Mouse (Mus musculus) sigmoid colon, adult 10 weeks (tissue): ENCODE results near the gene 2300003K06Rik. TPM values are rescaled to one million over a fixed set of nuclear protein-coding genes. Genes with fewer than 3 reads are reported as not detected.

Experiments used
- polyA plus RNA-seq: library from polyadenylated mRNA; stranded (reverse); fragments of 350-450 nt; fragmentation: Illumina TruSeq; extraction: RNeasy Lipid Tissue Mini Kit (QIAGEN cat#74804); gene quantifications from one replicate; pipeline ENCODE4 v1.2.3, GENCODE M21; 2014; ENCODE audit warnings: low read depth, low replicate concordance

Gene 2300003K06Rik
- not detected for polyA plus RNA-seq

GRCm38 (mm10) chr11:99837966-99838365, at the start of gene 2300003K06Rik:
Gene 2300003K06Rik, minus strand, starts transcription at chr11:99838066.

GRCm38 (mm10) chr11:99878887-99879286, 41.0 kb upstream of the 2300003K06Rik start, which contains the start of gene Gm11567:
Gene Gm11567, plus strand, starts transcription at chr11:99879187.

GRCm38 (mm10) chr11:99873089-99873488, 35.2 kb upstream of the 2300003K06Rik start, which contains the start of gene Krtap9-1:
Gene Krtap9-1, plus strand, starts transcription at chr11:99873389.

GRCm38 (mm10) chr11:99864176-99864575, 26.3 kb upstream of the 2300003K06Rik start, which contains the start of gene Gm11559:
Gene Gm11559, plus strand, starts transcription at chr11:99864476.

GRCm38 (mm10) chr11:99857617-99858016, 19.8 kb upstream of the 2300003K06Rik start, which contains the start of gene Gm11568:
Gene Gm11568, plus strand, starts transcription at chr11:99857917.

GRCm38 (mm10) chr11:99851508-99851907, 13.6 kb upstream of the 2300003K06Rik start, which contains the start of gene Krtap4-16:
Gene Krtap4-16, minus strand, starts transcription at chr11:99851608.

GRCm38 (mm10) chr11:99815566-99815965, 22.3 kb downstream of the 2300003K06Rik start, which contains the start of gene Gm11564:
Gene Gm11564, minus strand, starts transcription at chr11:99815666.

GRCm38 (mm10) chr11:99809792-99810191, 28.1 kb downstream of the 2300003K06Rik start, which contains the start of gene Krtap4-13:
Gene Krtap4-13, minus strand, starts transcription at chr11:99809892.

GRCm38 (mm10) chr11:99804346-99804745, 33.5 kb downstream of the 2300003K06Rik start, which contains the start of gene Gm11554:
Gene Gm11554, minus strand, starts transcription at chr11:99804446.

GRCm38 (mm10) chr11:99798832-99799231, 39.0 kb downstream of the 2300003K06Rik start, which contains the start of gene Gm11569:
Gene Gm11569, minus strand, starts transcription at chr11:99798932.

GRCm38 (mm10) chr11:99793367-99793766, 44.5 kb downstream of the 2300003K06Rik start, which contains the start of gene Gm11596:
Gene Gm11596, minus strand, starts transcription at chr11:99793467.

Other genes starting within 250 kb of the 2300003K06Rik start
- not detected for gene Krtap1-3, start 246.7 kb downstream of the 2300003K06Rik start, polyA plus RNA-seq
- not detected for gene Krtap9-3, start 240.0 kb downstream of the 2300003K06Rik start, polyA plus RNA-seq
- gene Gm11938, start 234.8 kb downstream of the 2300003K06Rik start, polyA plus RNA-seq, result not detected
- not detected for gene Gm11937, start 227.9 kb downstream of the 2300003K06Rik start, polyA plus RNA-seq
- not detected for gene Krtap2-4, start 223.2 kb downstream of the 2300003K06Rik start, polyA plus RNA-seq
- not detected for gene Gm11562, start 217.6 kb downstream of the 2300003K06Rik start, polyA plus RNA-seq
- not detected for gene Krtap4-1, start 209.8 kb downstream of the 2300003K06Rik start, polyA plus RNA-seq
- not detected for gene Krtap4-2, start 203.0 kb downstream of the 2300003K06Rik start, polyA plus RNA-seq
- gene Krtap4-7, start 194.0 kb downstream of the 2300003K06Rik start, polyA plus RNA-seq, result not detected
- gene Gm11555, start 187.8 kb downstream of the 2300003K06Rik start, polyA plus RNA-seq, result not detected
- gene Gm11563, start 179.1 kb downstream of the 2300003K06Rik start, polyA plus RNA-seq, result not detected
- not detected for gene Krtap4-6, start 172.1 kb downstream of the 2300003K06Rik start, polyA plus RNA-seq
- gene Gm14190, start 147.3 kb downstream of the 2300003K06Rik start, polyA plus RNA-seq, result not detected
- gene Gm14180, start 103.8 kb downstream of the 2300003K06Rik start, polyA plus RNA-seq, result not detected
- gene Gm11595, start 65.2 kb downstream of the 2300003K06Rik start, polyA plus RNA-seq, result not detected
- gene Krtap4-8, start 57.4 kb downstream of the 2300003K06Rik start, polyA plus RNA-seq, result not detected
- gene Krtap4-9, start 52.9 kb downstream of the 2300003K06Rik start, polyA plus RNA-seq, result not detected
- not detected for gene Gm11596, start 44.6 kb downstream of the 2300003K06Rik start, polyA plus RNA-seq
- not detected for gene Gm11569, start 39.1 kb downstream of the 2300003K06Rik start, polyA plus RNA-seq
- gene Gm11554, start 33.6 kb downstream of the 2300003K06Rik start, polyA plus RNA-seq, result not detected
- gene Krtap4-13, start 28.2 kb downstream of the 2300003K06Rik start, polyA plus RNA-seq, result not detected
- not detected for gene Gm11564, start 22.4 kb downstream of the 2300003K06Rik start, polyA plus RNA-seq
- not detected for gene Krtap4-16, start 13.5 kb upstream of the 2300003K06Rik start, polyA plus RNA-seq
- not detected for gene Gm11568, start 19.9 kb upstream of the 2300003K06Rik start, polyA plus RNA-seq
- gene Gm11559, start 26.4 kb upstream of the 2300003K06Rik start, polyA plus RNA-seq, result not detected
- not detected for gene Krtap9-1, start 35.3 kb upstream of the 2300003K06Rik start, polyA plus RNA-seq
- gene Gm11567, start 41.1 kb upstream of the 2300003K06Rik start, polyA plus RNA-seq, result not detected
- not detected for gene Krtap31-1, start 69.9 kb upstream of the 2300003K06Rik start, polyA plus RNA-seq
- not detected for gene Gm11565, start 76.7 kb upstream of the 2300003K06Rik start, polyA plus RNA-seq
- not detected for gene Krtap31-2, start 98.2 kb upstream of the 2300003K06Rik start, polyA plus RNA-seq
- not detected for gene Krtap9-5, start 110.4 kb upstream of the 2300003K06Rik start, polyA plus RNA-seq
- not detected for gene Krtap29-1, start 141.0 kb upstream of the 2300003K06Rik start, polyA plus RNA-seq
- gene Krtap16-1, start 148.5 kb upstream of the 2300003K06Rik start, polyA plus RNA-seq, result not detected
- gene Krtap17-1, start 155.9 kb upstream of the 2300003K06Rik start, polyA plus RNA-seq, result not detected
- not detected for gene Krt33a, start 178.1 kb upstream of the 2300003K06Rik start, polyA plus RNA-seq
- not detected for gene Krt33b, start 191.8 kb upstream of the 2300003K06Rik start, polyA plus RNA-seq
- gene Krt34, start 203.5 kb upstream of the 2300003K06Rik start, polyA plus RNA-seq, result not detected
- not detected for gene Krt31, start 212.5 kb upstream of the 2300003K06Rik start, polyA plus RNA-seq